Mouse (Mus musculus): Measurements from ENCODE around the gene S1pr1. TPM values are rescaled to one million over a fixed set of nuclear protein-coding genes. Genes with fewer than 3 reads are reported as not detected.

The S1pr1 gene
- polyA plus RNA-seq, 1 experiment from 2014 or later: 21.2 TPM

DNA sequence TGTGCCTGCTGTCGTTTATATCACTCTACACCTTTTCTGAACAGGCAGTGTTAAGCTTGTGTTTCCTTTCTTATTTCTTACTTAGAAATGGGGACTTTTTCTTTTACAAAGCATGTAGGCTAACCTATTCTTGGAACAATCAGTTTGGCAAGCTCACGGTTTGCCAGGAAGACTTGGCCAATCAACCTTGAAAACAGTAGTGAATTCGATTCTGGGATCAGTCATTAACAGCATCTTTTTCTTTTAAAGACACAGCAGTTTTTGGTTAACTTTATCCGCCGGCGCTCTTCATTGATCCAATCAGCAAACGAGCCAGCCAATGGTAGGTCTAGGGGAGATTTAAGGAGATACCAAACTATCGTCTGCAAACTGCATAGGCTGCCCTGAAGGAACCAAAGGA lies 31.6 kb upstream of the S1pr1 start:
- ATAC-seq: no peak
- Histone ChIP-seq H3K9ac (ENCODE audit: low read length) (no peak overlapping the region), H3K27me3 (replicated peaks; ENCODE audit: control insufficient read depth, insufficient read depth, low read length) (no peaks in the 10 kb centered on the region), H3K36me3 (ENCODE audit: control insufficient read depth, insufficient read depth, low read length) (no peaks in the 10 kb centered on the region), H3K4me2 (ENCODE audit: low read length) (no peak overlapping the region), H3K4me3 (ENCODE audit: low read depth, low read length) (no peak overlapping the region), H3K27ac (ENCODE audit: low read depth, low read length) (no peak overlapping the region), H3K4me1 (ENCODE audit: control insufficient read depth, insufficient read depth, low read length) (no peaks in the 10 kb centered on the region), H3K9me3 (replicated peaks; ENCODE audit: control insufficient read depth, low read length) (no peaks in the 10 kb centered on the region)
- no peak for DNase-seq (ENCODE audit: low spot score)
- 65% methylated on average over 8 of the region's 8 CpGs for WGBS

DNA sequence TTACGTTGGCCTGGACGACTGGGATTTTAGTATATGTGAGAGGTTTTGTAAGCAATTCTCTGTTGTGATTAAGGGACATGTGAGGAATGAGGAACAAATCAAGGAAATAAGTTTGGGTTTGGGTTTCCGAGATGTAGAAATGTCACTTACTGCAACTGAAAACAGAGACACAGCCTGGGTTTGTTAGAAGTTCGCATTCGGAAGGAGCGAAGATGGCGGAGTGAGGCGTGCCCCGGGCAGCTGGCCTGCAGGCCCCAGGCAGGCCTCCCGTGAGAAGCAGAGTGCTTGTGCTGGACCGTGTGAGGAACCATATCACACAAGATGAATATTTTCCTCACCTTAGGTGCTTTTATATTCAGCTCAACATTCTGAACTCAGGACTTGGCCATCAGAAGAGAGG lies 30.2 kb upstream of the S1pr1 start:
- WGBS: 94% methylated on average over 11 of the region's 11 CpGs
- H3K27me3 ChIP-seq (replicated peaks; ENCODE audit: control insufficient read depth, insufficient read depth, low read length): no peaks in the 10 kb centered on the region
- DNase-seq (ENCODE audit: low spot score) (no peak), ATAC-seq (no peak)
- H3K27ac ChIP-seq (ENCODE audit: low read depth, low read length): no peak overlapping the region
- H3K9me3 ChIP-seq (replicated peaks; ENCODE audit: control insufficient read depth, low read length): no peaks in the 10 kb centered on the region
- H3K9ac ChIP-seq (ENCODE audit: low read length): no peak overlapping the region
- H3K36me3 ChIP-seq (ENCODE audit: control insufficient read depth, insufficient read depth, low read length): no peaks in the 10 kb centered on the region
- H3K4me1 ChIP-seq (ENCODE audit: control insufficient read depth, insufficient read depth, low read length): no peaks in the 10 kb centered on the region
- no peak overlapping the region for H3K4me2 ChIP-seq (ENCODE audit: low read length)
- H3K4me3 ChIP-seq (ENCODE audit: low read depth, low read length): no peak overlapping the region

DNA sequence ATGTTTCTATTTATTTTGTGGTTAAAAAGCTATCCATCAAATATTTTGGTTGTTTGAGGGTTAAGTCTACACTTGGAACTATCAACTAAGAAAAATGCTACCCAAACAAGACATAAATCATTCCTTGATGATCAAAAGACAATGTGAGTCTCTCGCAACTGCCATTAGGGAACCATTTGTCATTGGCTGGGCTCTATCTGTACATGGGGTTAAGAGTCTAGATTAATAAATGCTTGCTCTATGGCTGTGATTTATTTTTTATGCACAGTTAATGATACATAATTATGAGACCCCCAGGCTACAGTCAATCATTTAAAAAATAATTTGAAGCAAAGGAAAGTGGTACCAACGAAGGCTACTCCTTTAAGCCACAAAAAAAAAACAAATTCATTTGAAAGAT lies 23.7 kb upstream of the S1pr1 start:
- H3K36me3 ChIP-seq (ENCODE audit: control insufficient read depth, insufficient read depth, low read length): no peaks in the 10 kb centered on the region
- DNase-seq (ENCODE audit: low spot score): peak; percentile 2
- 30% methylated on average over 2 of the region's 2 CpGs for WGBS
- H3K4me1 ChIP-seq (ENCODE audit: control insufficient read depth, insufficient read depth, low read length): peaks cover 13% of the 10 kb centered on the region
- no peak overlapping the region for H3K4me3 ChIP-seq (ENCODE audit: low read depth, low read length)
- H3K9me3 ChIP-seq (replicated peaks; ENCODE audit: control insufficient read depth, low read length): no peaks in the 10 kb centered on the region
- H3K4me2 ChIP-seq (ENCODE audit: low read length): no peak overlapping the region
- H3K9ac ChIP-seq (ENCODE audit: low read length): no peak overlapping the region
- no peak overlapping the region for H3K27ac ChIP-seq (ENCODE audit: low read depth, low read length)
- no peaks in the 10 kb centered on the region for H3K27me3 ChIP-seq (replicated peaks; ENCODE audit: control insufficient read depth, insufficient read depth, low read length)
- no peak for ATAC-seq

DNA sequence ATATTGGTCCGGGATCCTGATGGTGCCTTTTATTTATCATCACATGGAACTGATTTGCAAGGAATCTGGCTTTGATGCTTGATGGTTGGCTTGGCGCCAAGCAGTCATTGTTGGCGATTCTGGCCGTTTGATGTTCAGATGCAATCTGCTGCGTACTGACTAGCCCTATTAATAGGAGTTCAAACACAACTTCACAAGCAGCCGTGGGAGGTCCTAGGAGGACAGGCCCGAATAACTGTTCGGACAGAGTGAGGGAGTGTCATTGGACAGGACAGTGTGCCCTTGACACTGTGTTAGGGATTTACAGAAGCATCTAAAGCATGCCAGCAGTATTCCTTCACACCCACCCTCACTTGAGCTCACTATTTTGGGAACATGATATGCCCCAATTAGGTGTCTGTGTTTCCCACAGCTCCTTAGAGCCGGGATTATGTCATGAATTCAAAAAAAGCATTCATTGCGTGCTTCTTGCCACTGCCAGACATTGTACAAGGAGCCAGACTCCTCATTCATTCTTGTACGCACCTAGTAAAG lies 23.0 kb upstream of the S1pr1 start:
- Histone ChIP-seq H3K9me3 (replicated peaks; ENCODE audit: control insufficient read depth, low read length) (no peaks in the 10 kb centered on the region), H3K27ac (ENCODE audit: low read depth, low read length) (peak overlapping the region; percentile 48; the same call in 1 of the 2 replicates), H3K36me3 (ENCODE audit: control insufficient read depth, insufficient read depth, low read length) (no peaks in the 10 kb centered on the region), H3K4me3 (ENCODE audit: low read depth, low read length) (no peak overlapping the region), H3K4me1 (ENCODE audit: control insufficient read depth, insufficient read depth, low read length) (peaks cover 13% of the 10 kb centered on the region), H3K27me3 (replicated peaks; ENCODE audit: control insufficient read depth, insufficient read depth, low read length) (no peaks in the 10 kb centered on the region), H3K4me2 (ENCODE audit: low read length) (peak overlapping the region; percentile 20), H3K9ac (ENCODE audit: low read length) (no peak overlapping the region)
- DNase-seq (ENCODE audit: low spot score) (peak; percentile 86), ATAC-seq (peak; percentile 94)
- 7% methylated on average over 11 of the region's 11 CpGs for WGBS

DNA sequence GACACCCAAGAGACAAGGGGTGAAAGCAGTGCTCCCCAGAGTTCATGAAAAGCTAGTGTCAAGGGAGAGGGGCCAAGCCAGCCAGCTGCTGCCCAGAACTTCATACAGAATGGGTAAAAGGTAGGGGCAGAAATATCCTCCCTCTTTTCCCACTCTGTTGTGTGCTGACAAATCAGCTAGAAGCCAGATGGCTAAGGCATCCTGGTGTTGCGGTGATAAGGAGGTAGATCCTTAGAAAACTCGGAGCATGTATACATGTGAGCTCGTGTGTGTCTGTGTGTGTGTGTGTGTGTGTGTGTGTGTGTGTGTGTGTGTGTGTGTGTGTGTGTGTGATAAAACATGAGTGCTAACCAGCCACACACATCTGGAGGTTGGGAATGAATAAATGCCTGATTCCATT lies 20.7 kb upstream of the S1pr1 start:
- Histone ChIP-seq H3K9me3 (replicated peaks; ENCODE audit: control insufficient read depth, low read length) (no peaks in the 10 kb centered on the region), H3K4me1 (ENCODE audit: control insufficient read depth, insufficient read depth, low read length) (peaks cover 13% of the 10 kb centered on the region), H3K4me3 (ENCODE audit: low read depth, low read length) (no peak overlapping the region), H3K27me3 (replicated peaks; ENCODE audit: control insufficient read depth, insufficient read depth, low read length) (no peaks in the 10 kb centered on the region), H3K9ac (ENCODE audit: low read length) (no peak overlapping the region), H3K36me3 (ENCODE audit: control insufficient read depth, insufficient read depth, low read length) (no peaks in the 10 kb centered on the region), H3K4me2 (ENCODE audit: low read length) (no peak overlapping the region), H3K27ac (ENCODE audit: low read depth, low read length) (no peak overlapping the region)
- DNase-seq (ENCODE audit: low spot score) (no peak), ATAC-seq (no peak)
- 86% methylated on average over 3 of the region's 3 CpGs for WGBS

DNA sequence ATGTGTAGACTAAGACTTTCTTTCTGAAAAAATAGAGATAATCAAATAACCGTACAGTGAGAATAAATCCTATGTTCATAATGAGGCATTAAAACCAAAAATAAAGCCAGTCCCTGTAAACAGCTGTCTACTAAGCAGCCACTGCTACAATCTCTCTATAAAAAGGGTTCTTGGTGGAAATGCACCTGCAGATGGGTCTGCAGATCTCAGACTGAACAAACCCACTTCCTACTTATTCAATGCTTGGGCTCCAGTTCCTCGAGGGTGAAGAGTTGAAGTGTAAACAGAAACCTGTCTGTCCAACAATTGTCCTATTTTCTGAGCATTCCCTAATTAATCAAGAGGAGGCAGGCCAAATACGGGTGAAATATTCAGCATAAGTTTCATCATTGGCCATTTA lies 20.0 kb upstream of the S1pr1 start:
- H3K9me3 ChIP-seq (replicated peaks; ENCODE audit: control insufficient read depth, low read length): no peaks in the 10 kb centered on the region
- H3K4me3 ChIP-seq (ENCODE audit: low read depth, low read length): no peak overlapping the region
- no peaks in the 10 kb centered on the region for H3K36me3 ChIP-seq (ENCODE audit: control insufficient read depth, insufficient read depth, low read length)
- no peaks in the 10 kb centered on the region for H3K27me3 ChIP-seq (replicated peaks; ENCODE audit: control insufficient read depth, insufficient read depth, low read length)
- H3K9ac ChIP-seq (ENCODE audit: low read length): no peak overlapping the region
- ATAC-seq: no peak
- H3K4me1 ChIP-seq (ENCODE audit: control insufficient read depth, insufficient read depth, low read length): peaks cover 13% of the 10 kb centered on the region
- DNase-seq (ENCODE audit: low spot score): no peak
- no peak overlapping the region for H3K4me2 ChIP-seq (ENCODE audit: low read length)
- WGBS: 61% methylated on average over 3 of the region's 3 CpGs
- no peak overlapping the region for H3K27ac ChIP-seq (ENCODE audit: low read depth, low read length)

DNA sequence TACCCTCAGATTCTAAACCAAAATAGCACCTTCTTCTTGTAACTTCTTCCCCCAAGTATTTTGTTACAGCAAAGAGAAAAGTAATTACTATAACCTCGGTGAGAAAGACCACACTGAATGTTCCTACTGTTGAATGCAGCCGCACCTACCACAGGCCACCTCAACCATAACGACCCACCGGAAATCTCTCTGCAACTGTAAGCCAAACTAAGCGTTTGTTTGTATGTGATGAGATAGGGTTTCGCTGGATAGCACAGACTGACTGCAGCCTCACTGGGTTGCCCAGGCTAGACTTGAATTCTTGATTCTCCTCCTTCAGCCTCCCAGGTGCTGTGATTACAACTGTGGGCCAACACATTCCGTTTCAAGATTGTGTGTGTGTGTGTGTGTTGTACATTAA lies 15.5 kb upstream of the S1pr1 start:
- WGBS: 88% methylated on average over 7 of the region's 7 CpGs
- DNase-seq (ENCODE audit: low spot score) (no peak), ATAC-seq (no peak)
- Histone ChIP-seq H3K9me3 (replicated peaks; ENCODE audit: control insufficient read depth, low read length) (no peaks in the 10 kb centered on the region), H3K27me3 (replicated peaks; ENCODE audit: control insufficient read depth, insufficient read depth, low read length) (no peaks in the 10 kb centered on the region), H3K9ac (ENCODE audit: low read length) (no peak overlapping the region), H3K27ac (ENCODE audit: low read depth, low read length) (no peak overlapping the region), H3K4me2 (ENCODE audit: low read length) (no peak overlapping the region), H3K4me1 (ENCODE audit: control insufficient read depth, insufficient read depth, low read length) (no peaks in the 10 kb centered on the region), H3K36me3 (ENCODE audit: control insufficient read depth, insufficient read depth, low read length) (no peaks in the 10 kb centered on the region), H3K4me3 (ENCODE audit: low read depth, low read length) (no peak overlapping the region)

DNA sequence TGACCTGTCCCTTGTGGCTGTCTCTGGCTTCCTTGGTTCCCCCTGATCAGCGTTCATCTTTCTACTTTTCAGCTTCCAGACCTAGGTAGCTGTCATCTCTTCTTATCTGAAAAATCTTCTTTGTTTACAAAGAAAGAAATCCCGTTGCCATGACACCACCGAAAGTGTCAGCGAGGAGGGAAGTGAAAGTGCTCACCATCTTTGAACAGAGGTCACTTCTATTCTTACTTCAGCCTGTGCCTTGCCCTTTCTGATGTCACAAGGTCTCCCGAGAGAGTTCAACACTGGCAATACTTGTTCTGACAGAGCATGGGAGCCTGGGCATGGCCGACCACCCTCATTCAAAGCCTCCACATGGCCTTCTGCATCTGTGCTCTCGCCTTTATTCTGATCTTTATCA lies 14.3 kb upstream of the S1pr1 start:
- H3K36me3 ChIP-seq (ENCODE audit: control insufficient read depth, insufficient read depth, low read length): no peaks in the 10 kb centered on the region
- no peak overlapping the region for H3K9ac ChIP-seq (ENCODE audit: low read length)
- no peaks in the 10 kb centered on the region for H3K4me1 ChIP-seq (ENCODE audit: control insufficient read depth, insufficient read depth, low read length)
- no peaks in the 10 kb centered on the region for H3K27me3 ChIP-seq (replicated peaks; ENCODE audit: control insufficient read depth, insufficient read depth, low read length)
- ATAC-seq (no peak), DNase-seq (ENCODE audit: low spot score) (no peak)
- WGBS: 82% methylated on average over 7 of the region's 7 CpGs
- H3K4me3 ChIP-seq (ENCODE audit: low read depth, low read length): no peak overlapping the region
- no peaks in the 10 kb centered on the region for H3K9me3 ChIP-seq (replicated peaks; ENCODE audit: control insufficient read depth, low read length)
- H3K4me2 ChIP-seq (ENCODE audit: low read length): no peak overlapping the region
- no peak overlapping the region for H3K27ac ChIP-seq (ENCODE audit: low read depth, low read length)

DNA sequence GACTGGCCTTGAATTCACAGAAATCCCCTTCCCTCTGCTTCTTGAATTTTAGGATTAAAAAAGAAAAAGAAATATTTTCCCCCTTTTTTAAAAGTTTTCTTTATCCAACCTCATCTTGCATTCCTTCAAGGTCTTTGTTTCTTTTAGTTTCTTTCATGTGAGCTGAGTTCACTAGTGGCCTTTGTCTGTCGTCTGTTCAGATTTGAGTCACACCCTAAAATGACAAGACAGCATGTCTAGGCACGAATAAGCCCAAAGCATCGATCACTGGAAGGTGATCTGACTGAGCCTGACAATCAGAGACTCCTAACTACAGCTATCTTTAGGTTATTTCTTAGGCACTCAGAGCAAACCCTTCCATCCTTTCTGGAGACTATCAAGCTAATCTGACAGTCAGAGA lies 13.3 kb upstream of the S1pr1 start:
- Histone ChIP-seq H3K4me2 (ENCODE audit: low read length) (no peak overlapping the region), H3K27ac (ENCODE audit: low read depth, low read length) (no peak overlapping the region), H3K4me3 (ENCODE audit: low read depth, low read length) (no peak overlapping the region), H3K27me3 (replicated peaks; ENCODE audit: control insufficient read depth, insufficient read depth, low read length) (no peaks in the 10 kb centered on the region), H3K9me3 (replicated peaks; ENCODE audit: control insufficient read depth, low read length) (no peaks in the 10 kb centered on the region), H3K36me3 (ENCODE audit: control insufficient read depth, insufficient read depth, low read length) (no peaks in the 10 kb centered on the region), H3K9ac (ENCODE audit: low read length) (no peak overlapping the region), H3K4me1 (ENCODE audit: control insufficient read depth, insufficient read depth, low read length) (no peaks in the 10 kb centered on the region)
- no peak for DNase-seq (ENCODE audit: low spot score)
- ATAC-seq: no peak
- WGBS: 53% methylated on average over 3 of the region's 3 CpGs
